Mouse (Mus musculus) hindbrain, embryonic 14.5 days (tissue): ENCODE results near the gene Zfp961. TPM values are rescaled to one million over a fixed set of nuclear protein-coding genes. Genes with fewer than 3 reads are reported as not detected.
"Not testable (repeated sequence)": the region's sequence is repeated elsewhere in the genome, so short reads cannot be mapped to it uniquely, and the experiment has no call there.

ENCODE experiments used
- ATAC-seq: fragments of 200-750 bp; cut with Nextera tagmentation; 2 replicates; pipeline ENCODE4 v1.8.0; 2017; ENCODE audit warnings: moderate number of reproducible peaks, mild to moderate bottlenecking, moderate TSS enrichment, moderate library complexity; ENCODE audit not compliant: low FRiP score
- DNase-seq: peaks from one replicate; pipeline ENCODE4 v3.0.0-alpha.2; 2015; ENCODE audit warnings: low spot score
- H3K27ac ChIP-seq: fragments of 300-500 bp; sonication (generic); 2 replicates; pipeline ENCODE4 v1.5.1; 2014; ENCODE audit warnings: mild to moderate bottlenecking, moderate library complexity
- H3K27me3 ChIP-seq: fragments of 300-500 bp; sonication (generic); 2 replicates; pipeline ENCODE4 v1.6.1; 2014; ENCODE audit warnings: mild to moderate bottlenecking, low read length, mixed read lengths; ENCODE audit not compliant: control insufficient read depth, insufficient read depth
- H3K36me3 ChIP-seq: fragments of 300-500 bp; sonication (generic); replicated peaks from 2 replicates; pipeline ENCODE4 v1.6.1; 2014; ENCODE audit not compliant: control insufficient read depth, insufficient read depth
- H3K4me1 ChIP-seq: fragments of 300-500 bp; sonication (generic); replicated peaks from 2 replicates; pipeline ENCODE4 v1.6.1; 2014; ENCODE audit warnings: antibody characterized with exemption, low read length, mixed read lengths; ENCODE audit not compliant: control insufficient read depth, insufficient read depth
- H3K4me2 ChIP-seq: fragments of 300-500 bp; sonication (generic); replicated peaks from 2 replicates; pipeline ENCODE4 v1.6.1; 2014; ENCODE audit warnings: mild to moderate bottlenecking, moderate library complexity
- H3K4me3 ChIP-seq: fragments of 300-500 bp; sonication (generic); replicated peaks from 2 replicates; pipeline ENCODE4 v1.5.1; 2014; ENCODE audit warnings: mild to moderate bottlenecking, low read length
- H3K9ac ChIP-seq: fragments of 300-500 bp; sonication (generic); 2 replicates; pipeline ENCODE4 v1.6.1; 2014
- H3K9me3 ChIP-seq: fragments of 300-500 bp; sonication (generic); 2 replicates; pipeline ENCODE4 v1.6.1; 2016; ENCODE audit warnings: low read length; ENCODE audit not compliant: control insufficient read depth
- WGBS: fragments of 180-500 bp; shearing (Covaris S2); extraction: QIAGEN DNeasy Blood & Tissue Kit; methylation state at CpG from one replicate; pipeline ENCODE4 v1.1.7; 2014; 5-methylcytosine and 5-hydroxymethylcytosine counted together
- polyA plus RNA-seq: library from polyadenylated mRNA; unstranded; fragments of >200 nt; fragmentation: Nextera tagmentation; extraction: Ambion mirVana; gene quantifications from 2 replicates; pipeline ENCODE4 v1.2.1, GENCODE M21; 2014

Zfp961 gene
- polyA plus RNA-seq, result 18.8 and 25.4 TPM in 2 replicates

GRCm38 (mm10) chr8:71950482-71951221 lies at the start of gene Zfp961:
Gene Zfp961, plus strand, starts transcription at chr8:71951038.
- peaks cover 12% of the 10 kb centered on the region for H3K4me1 ChIP-seq
- H3K4me2 ChIP-seq, result peak within 1 kb of the TSS; percentile 58
- peaks cover 18% of the 10 kb centered on the region for H3K9me3 ChIP-seq
- H3K4me3 ChIP-seq, result peak within 1 kb of the TSS; percentile 56
- DNase-seq, result peak; percentile 98
- H3K36me3 ChIP-seq, result 0 out of 2 replicates have a peak, but pooled peaks cover 5% of the 10 kb centered on the region
- no peaks in the 10 kb centered on the region for H3K27me3 ChIP-seq
- H3K27ac ChIP-seq, result peak within 1 kb of the TSS; percentile 81
- peak within 1 kb of the TSS; percentile 68 for H3K9ac ChIP-seq
- ATAC-seq, result peak; percentile 100
- 4% methylated on average over 34 of the region's 34 CpGs for WGBS

GRCm38 (mm10) chr8:71903084-71903483 lies 47.8 kb upstream of the Zfp961 start:
- not testable (repeated sequence) for H3K9ac ChIP-seq, H3K27ac ChIP-seq, H3K4me2 ChIP-seq, ATAC-seq, H3K4me1 ChIP-seq, H3K36me3 ChIP-seq, DNase-seq, H3K4me3 ChIP-seq, H3K27me3 ChIP-seq, H3K9me3 ChIP-seq
- 87% methylated on average over 1 of the region's 1 CpGs for WGBS

GRCm38 (mm10) chr8:71906809-71907208 lies 44.0 kb upstream of the Zfp961 start:
- Histone ChIP-seq H3K4me3 (no peak overlapping the region), H3K27me3 (no peaks in the 10 kb centered on the region), H3K4me2 (no peak overlapping the region), H3K27ac (no peak overlapping the region), H3K36me3 (no peaks in the 10 kb centered on the region), H3K4me1 (peaks cover 15% of the 10 kb centered on the region), H3K9ac (no peak overlapping the region), H3K9me3 (no peaks in the 10 kb centered on the region)
- WGBS, result 97% methylated on average over 1 of the region's 1 CpGs
- ATAC-seq (no peak), DNase-seq (no peak)

GRCm38 (mm10) chr8:71907798-71908257 lies 43.0 kb upstream of the Zfp961 start:
- H3K4me3 ChIP-seq, result peak overlapping the region; percentile 54
- H3K36me3 ChIP-seq, result no peaks in the 10 kb centered on the region
- 93% methylated on average over 5 of the region's 5 CpGs for WGBS
- H3K9ac ChIP-seq, result 0 out of 2 replicates have a peak overlapping the region, but pooled peaks have one; percentile 75
- ATAC-seq (no peak), DNase-seq (no peak)
- no peaks in the 10 kb centered on the region for H3K27me3 ChIP-seq
- peaks cover 15% of the 10 kb centered on the region for H3K4me1 ChIP-seq
- peak overlapping the region; percentile 96 for H3K27ac ChIP-seq
- no peaks in the 10 kb centered on the region for H3K9me3 ChIP-seq
- H3K4me2 ChIP-seq, result peak overlapping the region; percentile 68

- H3K4me2 ChIP-seq, result peak within 1 kb of the TSS; percentile 68
- H3K27ac ChIP-seq, result peak within 1 kb of the TSS; percentile 96
- H3K9me3 ChIP-seq, result no peaks in the 10 kb centered on the region
- 4% methylated on average over 47 of the region's 47 CpGs for WGBS
- no peaks in the 10 kb centered on the region for H3K27me3 ChIP-seq
- peaks cover under 1% of the 10 kb centered on the region; the same call in 1 of the 2 replicates for H3K36me3 ChIP-seq
- ATAC-seq (peak; percentile 96), DNase-seq (peak; percentile 86)
- peak within 1 kb of the TSS; percentile 54 for H3K4me3 ChIP-seq
- peaks cover 15% of the 10 kb centered on the region for H3K4me1 ChIP-seq
- peak within 1 kb of the TSS; percentile 75 for H3K9ac ChIP-seq
Measured at GRCm38 (mm10) chr8:71908309-71909261, 42.3 kb upstream of the Zfp961 start, which contains the start of the genes Zfp882 and Zfp617. Gene Zfp882, plus strand, starts transcription at chr8:71908608. Gene Zfp617, plus strand, starts transcription at chr8:71908635.

GRCm38 (mm10) chr8:71912286-71912685 lies 38.6 kb upstream of the Zfp961 start:
- WGBS, result 88% methylated on average over 2 of the region's 2 CpGs

GRCm38 (mm10) chr8:71922567-71923401 lies 28.1 kb upstream of the Zfp961 start:
- peak overlapping the region; percentile 61 for H3K4me3 ChIP-seq
- WGBS, result under 1% methylated on average over 57 of the region's 57 CpGs
- peak overlapping the region; percentile 90 for H3K9ac ChIP-seq
- peak; percentile 91 for DNase-seq
- H3K9me3 ChIP-seq, result no peaks in the 10 kb centered on the region
- H3K4me2 ChIP-seq, result peak overlapping the region; percentile 81
- no peaks in the 10 kb centered on the region for H3K27me3 ChIP-seq
- H3K27ac ChIP-seq, result peak overlapping the region; percentile 96
- H3K4me1 ChIP-seq, result peaks cover 11% of the 10 kb centered on the region
- peak; percentile 100 for ATAC-seq
- peaks cover 8% of the 10 kb centered on the region; the same call in 1 of the 2 replicates for H3K36me3 ChIP-seq

More at GRCm38 (mm10) chr8:71912286-71912685, 38.6 kb upstream of the Zfp961 start:
- DNase-seq (no peak), ATAC-seq (no peak)
- H3K36me3 ChIP-seq, result peaks cover 31% of the 10 kb centered on the region
- no peak overlapping the region for H3K27ac ChIP-seq
- H3K9ac ChIP-seq, result no peak overlapping the region
- peaks cover 15% of the 10 kb centered on the region for H3K4me1 ChIP-seq
- H3K4me2 ChIP-seq, result no peak overlapping the region
- H3K27me3 ChIP-seq, result no peaks in the 10 kb centered on the region
- H3K9me3 ChIP-seq, result no peaks in the 10 kb centered on the region
- H3K4me3 ChIP-seq, result no peak overlapping the region

GRCm38 (mm10) chr8:71925791-71926190 lies 25.0 kb upstream of the Zfp961 start:
- H3K4me3 ChIP-seq, result no peak overlapping the region
- H3K27me3 ChIP-seq, result no peaks in the 10 kb centered on the region
- no peaks in the 10 kb centered on the region for H3K9me3 ChIP-seq
- H3K27ac ChIP-seq, result no peak overlapping the region
- ATAC-seq, result no peak
- WGBS, result 97% methylated on average over 5 of the region's 5 CpGs
- peaks cover 25% of the 10 kb centered on the region for H3K36me3 ChIP-seq
- H3K4me2 ChIP-seq, result no peak overlapping the region
- no peak overlapping the region for H3K9ac ChIP-seq
- no peak for DNase-seq
- peaks cover 11% of the 10 kb centered on the region for H3K4me1 ChIP-seq
